Mouse (Mus musculus): Measurements from ENCODE around the gene Ticrr.

The Ticrr gene

DNA sequence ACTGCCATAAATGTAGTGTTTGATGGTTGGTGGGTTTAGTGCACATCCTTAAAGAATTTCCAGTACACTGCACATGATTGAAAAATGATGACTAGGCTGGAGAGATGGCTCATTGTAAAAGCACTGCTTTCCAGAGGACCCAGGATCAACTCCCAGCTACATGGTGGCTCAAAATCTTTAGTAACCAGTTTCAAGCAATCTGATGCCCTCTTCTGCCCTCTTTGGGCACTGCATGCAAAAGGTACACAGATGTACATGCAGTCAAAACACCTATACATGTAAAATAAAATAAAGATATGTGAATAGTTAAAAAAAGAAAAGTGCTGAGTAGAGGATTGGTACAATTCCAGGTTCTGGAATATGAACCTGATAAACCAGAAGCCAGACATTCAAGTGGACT, 19.2 kb downstream of the Ticrr start:
- in situ Hi-C loops (cut with MboI, MseI), result no loop called here

DNA sequence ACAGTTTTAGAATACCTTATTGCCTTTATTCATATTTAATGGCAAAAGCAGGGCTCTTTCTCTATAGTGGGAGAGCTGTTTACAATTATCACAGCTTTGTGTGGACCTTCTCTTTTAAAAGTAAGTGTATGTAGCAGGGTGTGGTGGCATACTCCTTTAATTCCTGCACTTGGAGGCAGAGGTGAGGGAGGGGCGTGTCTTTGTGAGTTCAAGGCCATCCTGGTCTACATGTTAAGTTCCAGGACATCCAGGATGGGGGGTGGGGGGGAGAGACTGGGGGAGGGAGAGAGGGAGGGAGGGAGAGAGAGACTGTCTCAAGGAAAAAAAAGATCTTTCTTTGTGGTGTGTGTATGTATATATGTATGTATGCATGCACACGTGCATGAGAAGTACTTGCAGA, 20.2 kb downstream of the Ticrr start:
- in situ Hi-C loops (cut with MboI, MseI), result no loop called here

DNA sequence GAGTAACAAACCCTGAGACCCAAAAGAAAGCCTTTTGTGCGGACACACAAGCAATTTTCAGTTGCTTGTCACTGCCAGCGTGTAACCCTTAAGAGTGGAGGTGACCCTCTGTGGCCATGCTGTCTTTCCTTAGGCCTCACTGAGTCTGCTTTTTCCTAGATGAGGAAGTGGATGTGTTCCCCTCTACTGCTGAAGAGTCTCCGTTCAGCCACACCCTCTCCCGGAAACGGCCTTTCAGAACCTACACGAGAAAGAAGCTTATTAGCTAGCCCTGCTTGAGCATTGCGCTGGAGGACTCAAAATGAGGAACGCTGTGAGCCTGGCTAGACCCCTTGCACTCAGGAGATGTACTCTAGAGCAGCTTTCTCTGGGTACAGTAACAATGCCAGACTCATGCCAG, 36.5 kb downstream of the Ticrr start:
- in situ Hi-C loops (cut with MboI, MseI), result no loop called here

DNA sequence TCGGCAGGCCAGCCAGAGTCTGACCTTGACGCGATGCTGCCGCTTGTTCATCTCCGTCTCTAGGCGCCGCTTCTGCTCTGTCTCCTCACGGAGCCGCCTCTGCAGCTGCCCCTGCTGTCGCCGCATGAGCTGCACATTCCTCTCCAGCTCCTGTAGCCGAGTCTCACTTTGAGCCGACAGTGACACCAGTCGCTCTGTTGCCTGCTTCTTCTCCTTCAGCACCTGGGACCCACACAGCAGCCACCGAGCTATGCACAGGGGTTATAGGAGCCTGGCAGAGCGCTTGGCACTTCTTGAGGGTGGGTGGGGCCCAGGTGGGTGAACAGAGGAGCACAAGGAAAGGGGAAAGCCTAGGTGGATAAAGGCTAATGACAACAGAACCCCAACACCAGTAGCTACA, 42.8 kb downstream of the Ticrr start:
- in situ Hi-C loops (cut with MboI, MseI), result no loop called here

DNA sequence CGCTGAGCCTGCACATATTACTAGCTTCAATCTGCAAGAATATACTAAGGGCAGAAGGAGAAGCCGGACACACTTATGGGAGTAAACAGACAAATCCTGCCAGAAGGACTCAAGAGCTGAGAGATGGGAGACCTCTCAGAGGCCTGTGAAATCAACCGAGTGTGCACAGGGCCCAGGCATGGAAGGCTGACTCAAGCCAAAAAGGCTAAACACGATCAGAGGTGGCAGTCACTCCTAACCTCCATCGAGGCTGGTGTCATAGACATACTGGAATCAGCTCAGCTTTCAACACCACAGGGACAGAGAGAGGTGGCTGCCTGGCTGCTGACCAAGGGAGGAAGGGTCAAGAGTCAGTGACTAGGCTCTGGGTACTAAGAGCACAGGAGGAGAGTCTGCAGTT, 45.2 kb downstream of the Ticrr start:
- in situ Hi-C loops (cut with MboI, MseI), result loop anchor here (5.0 kb wide), 1 partner anchor 73 kb away; no protein-coding TSS in a partner anchor

DNA sequence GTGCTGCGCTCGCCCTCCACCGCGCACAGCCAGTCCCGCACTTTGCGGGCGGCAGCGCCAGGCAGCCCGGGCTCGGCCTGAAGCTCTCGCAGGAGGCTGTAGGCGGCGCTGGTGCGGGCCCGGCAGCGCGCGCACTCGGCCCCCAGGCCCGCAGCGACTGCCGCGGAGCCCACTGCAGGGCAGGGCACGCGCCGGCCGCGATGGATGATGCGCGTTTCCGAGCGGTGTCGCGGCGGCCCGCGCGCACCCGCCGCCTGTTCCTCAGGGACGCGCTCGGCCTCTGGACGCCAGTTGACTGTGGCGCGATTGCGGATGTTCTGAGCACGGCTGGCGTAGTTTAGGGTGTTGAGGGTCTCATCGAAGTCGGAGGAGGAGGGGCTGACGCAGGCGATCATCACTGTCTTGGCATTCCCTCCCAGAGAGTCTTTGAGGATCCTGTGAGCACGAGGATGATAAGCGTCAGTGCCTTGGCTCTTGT, 50.2 kb downstream of the Ticrr start:
- in situ Hi-C loops (cut with MboI, MseI), result no loop called here

DNA sequence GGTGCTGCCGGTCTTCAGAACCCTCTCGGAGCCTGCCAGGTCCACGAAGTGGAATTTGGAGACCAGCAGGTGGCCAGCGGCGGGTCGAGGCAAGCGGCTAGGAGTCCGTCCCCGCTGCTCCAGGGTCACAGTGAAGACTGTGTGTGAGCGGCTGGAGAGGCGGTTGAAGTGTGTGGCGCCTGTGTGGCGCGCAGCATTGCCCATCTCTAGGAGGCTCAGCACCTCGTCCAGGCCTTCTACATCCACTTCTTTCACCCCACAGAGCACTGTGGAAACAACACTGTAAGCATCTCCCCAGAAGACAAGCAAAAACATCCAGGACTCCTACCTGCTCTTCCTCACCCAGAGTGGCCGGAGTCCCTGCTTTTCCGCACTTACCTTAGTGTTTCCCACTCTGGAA, 50.8 kb downstream of the Ticrr start:
- in situ Hi-C loops (cut with MboI, MseI), result no loop called here

DNA sequence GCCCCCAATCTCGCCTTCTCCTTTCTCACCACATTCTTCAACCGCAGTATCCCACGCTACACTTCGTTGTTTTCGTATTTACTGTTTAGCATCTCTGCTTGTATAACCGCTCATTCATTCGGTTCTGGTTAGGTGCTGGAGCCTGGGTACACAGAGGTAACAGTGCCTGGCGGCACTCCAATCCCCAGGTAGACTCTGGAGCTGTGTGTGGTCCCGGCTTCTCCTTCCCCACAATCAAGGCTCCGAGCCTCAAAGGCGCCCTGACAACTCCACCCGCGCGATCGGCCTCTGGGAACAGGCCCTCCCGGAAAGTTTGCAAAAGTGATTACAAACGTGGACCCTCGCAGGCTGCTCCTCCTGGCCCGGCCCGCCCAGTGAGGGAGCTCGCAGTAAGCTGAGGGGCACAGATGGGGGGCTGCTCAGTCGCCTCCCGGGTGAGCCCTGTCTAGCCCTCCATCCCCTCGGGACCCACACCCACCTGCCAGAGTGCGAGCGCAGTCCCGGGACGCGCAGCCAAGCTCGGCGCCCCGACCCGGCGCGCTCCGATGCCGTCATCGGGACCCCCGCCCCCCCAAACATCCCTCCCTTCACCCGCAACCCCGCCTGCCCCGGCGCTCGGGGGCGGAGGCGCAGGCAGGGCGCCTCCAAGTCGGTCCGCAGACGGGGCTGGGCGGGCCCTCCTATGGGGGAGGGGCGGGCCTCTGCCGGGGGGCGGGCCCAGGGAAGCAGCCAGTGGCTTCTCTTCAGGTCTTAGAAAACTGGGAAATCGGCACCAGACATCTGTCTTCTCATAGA, 55.4 kb downstream of the Ticrr start, which contains the start of gene Kif7:
Gene Kif7, minus strand, starts transcription at position 534 of the 795 bp plus-strand sequence.
- in situ Hi-C loops (cut with MboI, MseI), result no loop called here

DNA sequence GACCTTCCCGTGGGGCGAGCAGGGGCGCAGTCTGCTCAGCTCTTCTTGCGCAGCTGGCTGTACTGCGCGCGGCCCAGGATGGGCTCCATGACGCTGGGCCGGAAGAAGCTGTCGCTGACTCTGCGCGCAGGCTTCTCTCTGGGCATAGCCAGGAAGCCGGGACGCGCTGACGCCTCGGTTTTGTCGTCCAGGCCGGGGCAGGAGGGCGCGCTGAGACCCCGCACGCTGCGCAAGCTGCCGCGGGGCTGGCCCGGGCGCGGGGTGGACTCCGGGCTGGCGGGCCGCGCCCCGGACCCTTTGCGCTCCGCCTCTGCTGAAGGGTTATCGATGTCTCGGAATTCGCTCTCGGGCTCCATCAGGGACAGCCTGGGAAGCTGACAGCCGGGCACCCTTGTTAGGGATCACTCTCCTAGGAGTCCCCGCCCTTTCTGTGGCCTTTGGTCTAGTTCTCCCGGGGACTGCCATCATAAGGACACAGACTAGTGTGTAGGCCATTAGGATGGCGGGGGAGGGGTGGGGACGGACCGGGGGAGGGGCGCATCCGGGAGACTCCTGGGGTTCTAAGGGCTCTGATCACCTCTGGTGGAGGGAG, 61.5 kb downstream of the Ticrr start:
- in situ Hi-C loops (cut with MboI, MseI), result no loop called here

DNA sequence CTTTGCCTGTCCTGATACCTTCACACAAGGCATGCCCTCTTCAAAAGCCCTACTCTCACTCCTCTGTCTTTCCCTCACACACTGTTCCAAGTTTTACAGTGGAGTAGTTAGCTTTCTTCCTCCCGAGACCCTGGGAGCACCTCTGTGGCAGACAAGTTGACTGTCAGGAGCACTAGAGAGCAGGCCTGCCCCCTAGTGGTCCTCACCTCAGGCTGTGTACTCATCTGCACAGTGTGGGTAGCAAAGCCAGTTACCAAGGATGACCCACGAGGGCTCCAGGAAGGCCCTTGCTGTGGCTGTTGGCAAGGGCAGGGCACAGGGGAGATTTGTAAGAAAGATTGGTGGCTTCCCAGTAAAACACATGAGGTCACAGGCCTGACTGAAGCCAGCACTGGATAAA, 67.1 kb downstream of the Ticrr start:
- in situ Hi-C loops (cut with MboI, MseI), result no loop called here

DNA sequence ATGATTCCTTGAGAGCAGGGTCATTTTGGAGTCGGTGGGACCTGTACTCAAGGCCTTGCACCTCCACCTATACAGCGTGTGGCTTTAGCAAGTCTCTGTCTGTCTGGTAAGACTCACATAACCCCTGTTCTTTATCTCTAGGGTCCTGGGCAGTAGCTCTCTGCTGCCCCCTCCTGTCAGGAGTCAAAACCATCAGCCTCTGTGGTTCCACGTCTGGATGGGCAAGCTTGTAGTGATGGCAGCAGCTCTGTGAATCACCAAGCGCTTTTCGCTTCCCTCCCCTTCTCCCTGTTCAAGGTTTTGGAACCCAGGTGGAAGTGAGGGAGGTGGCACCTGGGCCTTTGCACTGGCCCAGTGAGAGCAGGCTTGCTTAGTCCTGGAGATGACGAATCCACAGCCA, 68.2 kb downstream of the Ticrr start:
- in situ Hi-C loops (cut with MboI, MseI), result no loop called here

DNA sequence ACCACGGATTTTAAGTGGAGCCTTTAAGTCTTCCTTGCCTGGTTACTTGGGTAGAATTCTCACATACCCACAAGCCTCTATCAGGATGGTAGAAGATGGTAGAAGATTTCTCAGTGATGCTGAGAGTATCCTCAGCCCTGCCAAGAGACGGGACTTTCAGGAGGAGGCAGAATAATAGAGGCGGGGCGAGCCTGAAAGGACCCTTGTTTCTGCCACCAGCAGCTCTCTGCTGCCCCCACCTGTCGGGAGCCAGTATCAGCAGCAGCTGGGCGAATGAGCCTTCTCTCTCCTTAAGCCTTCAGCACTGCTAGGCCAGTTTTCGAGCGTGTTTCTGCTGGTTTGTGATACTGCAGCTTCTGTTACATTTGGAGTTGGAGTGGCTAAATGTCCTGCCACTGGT, 69.2 kb downstream of the Ticrr start:
- in situ Hi-C loops (cut with MboI, MseI), result no loop called here

DNA sequence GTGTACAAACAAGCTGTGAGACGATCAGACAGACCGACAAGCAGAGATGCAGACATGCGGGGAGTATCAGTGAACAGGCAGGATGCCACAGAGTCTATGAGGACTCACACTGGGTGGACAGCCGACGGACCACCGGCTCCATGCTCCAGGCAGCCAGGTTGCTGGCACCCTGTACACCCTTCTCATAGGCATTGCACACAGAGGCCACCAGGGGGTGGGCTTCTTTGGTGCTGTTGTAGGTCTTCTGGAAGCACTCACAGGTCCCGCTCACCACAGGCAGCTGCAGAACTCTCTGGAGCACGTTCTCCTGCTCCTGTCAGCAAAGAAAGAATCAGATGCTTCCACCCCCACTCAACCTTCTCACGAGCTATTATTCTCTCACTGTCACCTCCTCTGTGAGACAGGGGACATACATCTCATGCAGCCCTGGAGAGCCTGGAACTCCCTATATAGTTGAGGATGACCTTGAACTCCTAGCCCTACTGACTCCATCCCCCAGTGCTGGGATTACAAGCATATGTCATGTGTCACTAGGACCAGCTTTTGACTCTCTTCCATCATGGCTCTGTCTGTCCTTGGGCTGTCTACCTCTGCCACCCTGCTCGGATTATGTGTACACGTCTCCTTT, 69.9 kb downstream of the Ticrr start:
- in situ Hi-C loops (cut with MboI, MseI), result no loop called here

DNA sequence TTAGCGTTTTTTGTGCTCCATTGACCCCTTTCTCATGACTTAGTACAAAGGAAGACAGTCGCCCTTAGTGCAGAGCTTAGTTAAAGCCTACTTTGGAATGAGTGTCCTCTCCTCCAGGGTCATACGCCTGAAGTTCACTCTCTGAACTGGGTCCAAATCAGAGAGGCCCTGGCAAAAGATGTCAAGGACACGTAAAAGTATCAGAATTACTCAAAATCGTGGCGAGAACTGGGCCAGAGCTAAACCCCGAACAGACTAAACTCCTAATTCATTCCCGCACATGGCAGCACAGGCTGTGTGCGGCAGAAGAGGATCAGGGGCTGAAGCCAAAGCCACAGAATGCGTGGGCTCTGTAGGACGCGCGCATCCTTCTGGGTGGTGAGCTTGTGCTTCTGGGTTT, 71.4 kb downstream of the Ticrr start:
- in situ Hi-C loops (cut with MboI, MseI), result no loop called here

DNA sequence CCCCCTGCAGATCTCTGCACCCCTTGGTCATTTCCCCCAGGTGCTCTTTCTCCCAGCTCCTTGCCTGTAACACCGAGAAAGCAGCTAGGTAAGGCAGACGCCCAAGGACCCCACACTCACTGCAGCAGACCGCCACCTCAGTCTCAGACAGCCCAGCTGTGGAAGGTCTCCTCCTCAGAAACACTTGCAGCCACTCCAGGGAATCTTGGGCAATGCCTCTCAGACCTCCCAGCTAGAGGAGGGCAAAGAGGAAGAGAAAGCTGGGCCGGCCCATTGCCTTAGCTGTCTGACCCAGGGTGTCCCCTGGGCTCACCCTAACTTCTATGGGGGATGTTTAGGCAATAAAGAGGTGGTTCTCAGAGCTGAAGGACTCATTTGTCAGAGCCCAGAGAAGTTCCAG, 72.6 kb downstream of the Ticrr start, which contains the start of gene Plin1:
Gene Plin1, minus strand, starts transcription at position 282 of the 400 bp plus-strand sequence.
- in situ Hi-C loops (cut with MboI, MseI), result no loop called here

DNA sequence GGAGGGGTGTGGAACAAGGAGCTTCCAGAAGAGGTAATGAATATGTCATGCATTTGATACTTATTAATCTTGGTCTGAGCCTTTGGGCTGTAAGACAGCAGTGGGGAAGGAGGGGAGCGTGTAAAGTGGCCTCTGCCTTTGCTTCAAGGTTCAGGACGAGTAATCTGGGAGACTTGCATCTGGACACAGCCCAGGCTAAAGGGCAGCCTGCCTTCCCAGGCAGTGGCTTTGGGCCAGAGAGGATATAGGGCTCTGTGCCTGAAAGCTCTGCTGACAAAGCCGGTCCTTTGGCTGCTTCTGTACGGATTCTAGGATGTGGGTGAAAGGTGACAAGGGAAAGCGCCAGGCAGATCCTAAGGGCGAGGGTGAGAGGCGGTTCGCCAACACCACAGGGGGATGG, 74.6 kb downstream of the Ticrr start:
- in situ Hi-C loops (cut with MboI, MseI), result no loop called here

DNA sequence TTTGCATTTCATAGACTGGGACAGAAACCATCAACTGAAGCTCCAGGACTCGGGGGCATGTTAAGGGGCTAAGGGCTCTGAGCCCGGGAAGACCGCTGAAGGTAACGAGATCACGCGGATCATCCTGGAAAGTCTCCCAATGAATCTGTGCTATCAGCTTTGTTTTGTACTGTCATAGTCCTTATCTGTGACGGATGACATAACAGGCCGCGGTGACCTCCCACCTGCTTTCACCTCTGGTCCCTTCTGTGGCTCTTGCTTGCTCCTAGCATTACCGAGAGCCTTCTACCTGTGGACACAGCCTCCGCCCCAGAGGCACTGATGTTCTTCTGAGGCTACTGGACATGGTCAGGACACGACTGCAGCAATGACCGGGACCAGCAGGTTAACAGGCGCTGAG, 76.5 kb downstream of the Ticrr start:
- in situ Hi-C loops (cut with MboI, MseI), result no loop called here

DNA sequence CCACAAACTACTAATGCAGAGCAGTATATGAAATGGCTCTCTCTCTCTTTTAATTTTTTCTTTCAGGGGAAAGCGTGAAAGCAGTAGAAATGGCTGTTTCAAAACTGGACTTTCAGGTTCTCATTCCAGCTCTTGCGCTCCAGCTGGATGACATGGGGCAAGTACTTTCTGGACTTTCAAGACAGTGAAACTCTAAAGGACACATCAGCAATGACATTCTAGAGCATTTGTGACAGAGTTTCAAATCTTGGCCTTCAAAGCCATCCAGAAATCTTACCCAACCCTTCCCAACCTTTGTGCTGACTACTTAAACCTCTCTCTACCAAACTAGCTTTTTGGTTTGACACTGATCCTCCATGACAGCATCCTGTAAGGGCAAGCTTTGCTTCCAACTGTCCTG, 78.9 kb downstream of the Ticrr start:
- in situ Hi-C loops (cut with MboI, MseI), result no loop called here

DNA sequence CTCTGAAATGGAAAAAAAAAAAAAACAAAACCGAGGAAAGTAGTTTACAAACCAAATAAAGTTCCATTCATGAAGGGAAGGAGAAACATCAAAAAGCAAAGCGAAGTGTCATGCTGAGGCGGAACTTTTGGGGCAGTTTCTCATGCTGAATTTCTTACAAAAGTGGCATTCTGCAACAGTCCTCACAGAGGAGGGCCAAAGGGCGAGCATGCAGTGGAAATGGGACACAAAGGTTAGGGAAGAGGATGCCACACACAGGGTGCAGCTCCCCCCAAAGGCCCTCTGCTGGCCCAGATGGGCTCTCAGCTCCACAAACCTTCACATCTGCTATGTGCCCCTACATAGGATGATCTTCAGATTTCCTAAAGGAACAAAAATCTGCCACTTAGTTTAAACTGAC, 80.3 kb downstream of the Ticrr start:
- in situ Hi-C loops (cut with MboI, MseI), result no loop called here

DNA sequence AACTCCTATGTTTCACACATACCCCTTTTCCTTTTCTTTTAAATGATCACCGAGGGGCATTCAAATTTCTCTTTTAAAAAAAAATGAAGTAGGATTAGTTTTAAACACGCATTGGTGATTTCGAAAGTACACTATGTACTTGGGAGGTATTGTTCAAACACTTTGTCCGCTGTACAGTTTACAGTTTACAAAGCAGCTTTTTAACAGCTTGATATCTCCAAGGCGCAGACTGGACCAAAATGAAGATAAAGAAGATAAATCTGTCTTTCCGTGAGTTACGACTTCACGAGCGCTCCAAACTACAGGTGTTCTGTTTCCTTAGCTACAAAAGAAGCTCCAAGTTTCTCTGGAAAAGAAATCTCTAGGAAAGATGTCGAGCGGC, 82.3 kb downstream of the Ticrr start:
- in situ Hi-C loops (cut with MboI, MseI), result no loop called here

DNA sequence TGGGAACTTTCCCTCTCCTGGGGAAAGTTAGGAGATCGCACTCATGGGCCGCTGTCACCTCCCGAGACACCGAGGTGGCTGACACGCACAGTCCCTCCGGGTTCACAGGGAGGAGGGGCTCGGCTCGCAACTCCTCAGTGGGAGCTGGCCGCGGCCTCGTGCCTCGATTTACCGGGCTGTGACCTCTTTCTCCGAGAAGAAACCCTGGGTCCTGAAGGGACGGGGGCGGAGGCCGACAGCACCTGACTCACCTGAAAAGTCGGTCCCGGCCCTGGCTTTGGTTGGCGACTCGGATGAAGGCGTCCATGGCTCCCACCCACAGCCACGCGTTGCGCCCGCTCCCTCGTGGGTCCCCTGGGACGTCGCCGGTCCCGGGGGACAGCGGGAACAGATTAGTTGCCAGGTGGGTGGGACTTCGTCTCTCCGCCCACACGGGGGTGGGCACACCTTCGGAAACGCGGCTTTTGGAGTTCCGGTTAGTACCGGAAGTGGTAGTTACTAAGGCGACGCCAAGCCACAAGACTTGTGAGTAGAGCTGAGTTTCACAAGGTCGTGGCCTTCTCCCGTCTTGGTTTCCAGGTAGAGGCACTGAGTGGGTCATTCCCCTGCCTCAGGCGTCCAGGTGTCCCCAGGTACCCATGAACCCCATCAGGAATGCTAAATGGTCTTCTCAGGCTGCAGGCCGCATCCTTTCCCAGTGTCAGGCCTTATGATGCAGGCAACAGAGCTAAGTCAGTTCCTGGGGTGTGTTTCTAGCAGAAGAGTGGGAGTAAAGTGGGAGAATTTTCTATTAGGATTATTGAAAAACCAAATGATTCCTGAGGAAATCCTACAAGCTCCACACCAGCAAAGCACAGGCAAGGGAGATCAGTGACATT, 82.9 kb downstream of the Ticrr start, which contains the start of the genes Pex11a and Wdr93:
Gene Pex11a, minus strand, starts transcription at position 473 of the 878 bp plus-strand sequence.
Gene Wdr93, plus strand, starts transcription at position 505 of the 878 bp plus-strand sequence.
- in situ Hi-C loops (cut with MboI, MseI), result no loop called here

DNA sequence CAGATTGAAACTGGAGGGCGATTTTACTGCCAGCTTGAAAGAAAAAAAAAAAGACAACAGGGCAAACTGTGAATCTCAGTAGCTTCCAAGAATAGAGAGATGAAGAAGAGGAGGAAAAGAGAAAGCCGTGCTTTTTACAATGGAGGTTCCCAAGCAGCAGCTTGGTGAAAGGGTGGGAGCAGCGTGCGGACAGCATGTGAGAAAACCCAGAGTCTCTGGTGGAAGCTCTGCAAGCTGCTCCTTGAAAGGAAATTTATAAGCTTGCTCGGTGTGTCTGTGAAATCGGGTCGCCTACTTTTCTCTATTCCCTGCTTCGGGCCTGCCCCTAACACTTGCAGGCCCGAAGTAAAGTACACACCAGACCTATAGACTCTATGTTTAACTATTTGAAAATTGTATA, 84.1 kb downstream of the Ticrr start:
- in situ Hi-C loops (cut with MboI, MseI), result no loop called here

Data from T-helper 2 cell (primary cell).